Mouse (Mus musculus) hindbrain, embryonic 10.5 days (tissue): Measurements from ENCODE around the gene Ptx3. TPM values are rescaled to one million over a fixed set of nuclear protein-coding genes. Genes with fewer than 3 reads are reported as not detected.
A peak's percentile ranks its signal among the peaks of the same experiment; 100 is the strongest.

ENCODE experiments used
- DNase-seq: peaks from one replicate; pipeline ENCODE4 v3.0.0-alpha.2; 2017; ENCODE audit warnings: low spot score
- H3K27ac ChIP-seq: fragments of 300-500 bp; sonication (generic); 2 replicates; pipeline ENCODE4 v1.5.1; 2016; ENCODE audit warnings: mild to moderate bottlenecking, moderate library complexity
- H3K27me3 ChIP-seq: fragments of 300-500 bp; sonication (generic); 2 replicates; pipeline ENCODE4 v1.6.1; 2016; ENCODE audit warnings: mild to moderate bottlenecking; ENCODE audit not compliant: poor library complexity, insufficient read depth, severe bottlenecking
- H3K36me3 ChIP-seq: fragments of 300-500 bp; sonication (generic); 2 replicates; pipeline ENCODE4 v1.6.1; 2016; ENCODE audit warnings: mild to moderate bottlenecking, moderate library complexity
- H3K4me1 ChIP-seq: fragments of 300-500 bp; sonication (generic); replicated peaks from 2 replicates; pipeline ENCODE4 v1.6.1; 2016; ENCODE audit warnings: mild to moderate bottlenecking
- H3K4me3 ChIP-seq: fragments of 300-500 bp; sonication (generic); 2 replicates; pipeline ENCODE4 v1.5.1; 2016; ENCODE audit warnings: mild to moderate bottlenecking, moderate library complexity
- H3K9me3 ChIP-seq: fragments of 300-500 bp; sonication (generic); 2 replicates; pipeline ENCODE4 v1.6.1; 2016; ENCODE audit warnings: mild to moderate bottlenecking, moderate library complexity
- WGBS: fragments of 180-500 bp; shearing (Covaris S2); methylation state at CpG from one replicate; pipeline ENCODE4 v1.1.7; 2016; 5-methylcytosine and 5-hydroxymethylcytosine counted together
- polyA plus RNA-seq: library from polyadenylated mRNA; unstranded; fragments of >200 nt; fragmentation: Nextera tagmentation; extraction: Ambion mirVana; gene quantifications from 2 replicates; pipeline ENCODE4 v1.2.1, GENCODE M21; 2016

Ptx3 gene
- polyA plus RNA-seq, 1 experiment from 2014 or later, result 32.6 TPM

DNA sequence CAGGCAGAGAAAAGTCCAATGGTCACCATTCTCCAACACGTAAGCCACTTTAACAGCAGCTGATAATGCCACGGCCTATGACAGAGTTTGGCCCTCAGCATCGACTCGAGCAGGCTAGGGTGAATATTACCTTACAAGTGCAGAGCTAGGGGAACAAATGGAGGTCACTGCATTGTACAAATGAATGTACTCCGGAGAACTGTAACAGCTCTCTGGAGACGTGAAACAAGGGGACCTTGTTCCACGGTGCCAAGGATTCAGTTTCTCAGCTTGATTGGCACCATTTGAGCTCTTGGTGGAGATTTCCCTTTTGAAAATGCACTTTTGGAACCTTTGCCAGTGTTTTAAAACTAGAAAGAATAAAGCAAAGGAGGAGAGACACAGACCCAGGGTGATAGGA, 32.1 kb downstream of the Ptx3 start:
- no peaks in the 10 kb centered on the region for H3K36me3 ChIP-seq
- no peak for DNase-seq
- no peaks in the 10 kb centered on the region for H3K27me3 ChIP-seq
- no peak overlapping the region for H3K27ac ChIP-seq
- no peaks in the 10 kb centered on the region for H3K9me3 ChIP-seq
- no peaks in the 10 kb centered on the region for H3K4me1 ChIP-seq
- no peak overlapping the region for H3K4me3 ChIP-seq
- WGBS, result 85% methylated on average over 7 of the region's 7 CpGs

DNA sequence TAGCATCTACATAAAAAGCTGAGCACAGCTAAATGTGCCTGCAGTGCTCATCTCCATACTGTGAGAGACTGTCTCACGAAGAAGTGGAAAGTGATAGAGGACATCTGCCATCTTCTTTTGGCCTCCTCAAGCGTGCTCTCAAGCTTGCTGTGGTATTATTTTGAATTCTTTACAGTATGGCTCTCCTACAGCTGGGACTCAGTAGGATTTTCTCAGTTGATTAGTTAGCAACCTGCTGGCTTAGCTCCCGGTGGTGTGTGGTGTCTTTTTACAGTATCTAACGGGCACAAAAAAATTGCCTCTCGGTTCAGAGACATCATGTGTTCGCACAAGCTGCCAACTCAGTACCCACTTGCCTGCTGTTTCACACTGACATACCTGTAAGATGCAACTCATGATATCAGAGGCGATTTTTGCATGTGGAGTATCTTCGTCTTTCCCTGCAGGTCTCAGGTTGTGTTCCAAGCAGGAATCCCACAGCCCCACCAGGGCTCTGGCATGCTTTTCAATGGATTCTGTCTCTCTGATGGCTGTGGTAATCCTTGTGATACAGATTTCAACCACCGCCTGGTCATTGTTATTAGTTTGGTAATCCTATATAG, 34.9 kb downstream of the Ptx3 start:
- H3K4me1 ChIP-seq, result no peaks in the 10 kb centered on the region
- no peaks in the 10 kb centered on the region for H3K36me3 ChIP-seq
- no peak for DNase-seq
- H3K27me3 ChIP-seq, result no peaks in the 10 kb centered on the region
- H3K4me3 ChIP-seq, result no peak overlapping the region
- WGBS, result 84% methylated on average over 9 of the region's 9 CpGs
- no peaks in the 10 kb centered on the region for H3K9me3 ChIP-seq
- H3K27ac ChIP-seq, result no peak overlapping the region

DNA sequence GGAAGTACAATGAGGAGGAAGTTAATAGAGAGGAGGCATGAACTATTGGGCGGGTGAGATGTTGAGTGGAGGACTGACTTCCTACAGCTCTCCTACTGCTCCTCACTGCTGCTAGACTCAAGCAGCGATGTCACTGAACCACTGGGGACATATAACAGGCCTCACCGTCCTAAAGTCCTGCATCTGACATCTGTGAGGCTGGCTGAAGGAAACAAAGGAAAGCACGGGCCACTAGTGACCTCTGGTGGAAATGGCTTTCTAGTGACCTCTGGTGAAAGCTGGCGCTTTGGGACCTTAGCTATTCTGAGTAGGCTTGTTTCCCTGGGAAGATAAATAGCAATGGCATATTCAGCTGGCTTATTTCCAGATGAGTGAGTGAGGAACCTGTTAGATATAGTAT, 42.6 kb downstream of the Ptx3 start:
- Histone ChIP-seq H3K27ac (0 out of 2 replicates have a peak overlapping the region, but pooled peaks have one; percentile 66), H3K27me3 (no peaks in the 10 kb centered on the region), H3K4me1 (peaks cover 5% of the 10 kb centered on the region; the same call in 1 of the 2 replicates), H3K36me3 (no peaks in the 10 kb centered on the region), H3K4me3 (no peak overlapping the region), H3K9me3 (no peaks in the 10 kb centered on the region)
- peak; percentile 49 for DNase-seq
- WGBS, result 34% methylated on average over 5 of the region's 5 CpGs

DNA sequence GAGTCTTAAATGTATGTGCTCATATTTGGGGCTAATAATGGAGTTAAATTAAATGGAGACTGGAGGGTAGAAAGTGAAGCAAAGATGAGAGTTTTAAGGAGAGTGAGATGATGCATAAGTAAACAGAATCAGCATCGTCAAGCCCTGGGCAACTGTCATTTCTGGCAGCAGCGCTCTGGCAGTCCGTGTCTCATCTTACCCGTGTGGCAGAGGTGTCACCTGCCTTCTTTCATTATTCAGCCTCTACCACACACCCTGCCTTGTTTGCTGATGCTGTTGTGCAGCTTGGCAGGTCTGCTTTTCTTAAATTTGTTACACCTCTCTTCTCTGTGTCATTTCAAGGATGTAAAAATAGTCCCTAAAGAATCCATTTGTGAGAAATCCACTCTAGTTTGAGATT, 43.6 kb downstream of the Ptx3 start:
- no peaks in the 10 kb centered on the region for H3K27me3 ChIP-seq
- DNase-seq, result no peak
- no peak overlapping the region for H3K27ac ChIP-seq
- peaks cover 5% of the 10 kb centered on the region; the same call in 1 of the 2 replicates for H3K4me1 ChIP-seq
- H3K9me3 ChIP-seq, result no peaks in the 10 kb centered on the region
- no peak overlapping the region for H3K4me3 ChIP-seq
- WGBS, result 84% methylated on average over 4 of the region's 4 CpGs
- no peaks in the 10 kb centered on the region for H3K36me3 ChIP-seq

Other genes starting within 250 kb of the Ptx3 start
- 9.3 and 11.4 TPM in 2 replicates for gene Veph1, start 76.9 kb downstream of the Ptx3 start, polyA plus RNA-seq